ENCODE assay signal across 23 mouse cellular contexts in genomic region chr9:66731284-66731683, GRCm38 (mm10). TPM values are rescaled to one million over a fixed set of nuclear protein-coding genes. Genes with fewer than 3 reads are reported as not detected.
"Had no signal": no experiment of that assay in that cellular context is flagged by ENCODE, and none has a peak within 500 bp of the region (broad histone marks: within the 10 kb centered on the region; RNA-seq: fewer than 3 reads in every experiment).

No protein-coding gene starts in this region.

- H3K27ac ChIP-seq: limb, embryonic 12.5 days; liver, embryonic 13.5 days; midbrain, embryonic 12.5 days; neural tube, embryonic 13.5 days had no signal

- H3K4me3 ChIP-seq: limb, embryonic 12.5 days; liver, embryonic 13.5 days; midbrain, embryonic 12.5 days; myocyte; neural tube, embryonic 13.5 days had no signal

- H3K9me3 ChIP-seq: limb, embryonic 12.5 days; liver, embryonic 13.5 days; midbrain, embryonic 12.5 days; neural tube, embryonic 13.5 days had no signal

- H3K36me3 ChIP-seq: limb, embryonic 12.5 days; liver, embryonic 13.5 days; midbrain, embryonic 12.5 days; neural tube, embryonic 13.5 days had no signal

- DNase-seq: kidney, adult 18-20 months; kidney, adult 9 months; kidney, postnatal 14 days; kidney, postnatal 4 days; layer of hippocampus, postnatal 36 days; liver, embryonic 13.5 days; lung, adult 2 months; lung, postnatal 14 days; lung, postnatal 4 days; retina, postnatal 1 day; right cerebral cortex, postnatal 25 days; spleen, adult 18-20 months; thymus, adult 18-20 months; thymus, postnatal 36 days had no signal

- ATAC-seq: inflammation-experienced regulatory T-cells, adult 6 months; intestine, embryonic 16.5 days; midbrain, embryonic 16.5 days had no signal

- H3K4me1 ChIP-seq: liver, embryonic 13.5 days; midbrain, embryonic 12.5 days had no signal

- H3K27me3 ChIP-seq: limb, embryonic 12.5 days; liver, embryonic 13.5 days; neural tube, embryonic 13.5 days had no signal

- H3K4me2 ChIP-seq: limb, embryonic 12.5 days; liver, embryonic 13.5 days; midbrain, embryonic 12.5 days; neural tube, embryonic 13.5 days had no signal

- H3K9ac ChIP-seq: limb, embryonic 12.5 days; liver, embryonic 13.5 days; midbrain, embryonic 12.5 days; neural tube, embryonic 13.5 days had no signal

RNA-seq across cellular contexts. Expression of gene Car12, which starts 17.8 kb away (rescaled TPM):
- total RNA-seq: liver, adult 2 months; monocyte, adult 5-6 weeks had no signal
- polyA plus RNA-seq: liver, adult 2 months had no signal
